Mouse (Mus musculus) olfactory bulb, adult 2 months (tissue): ENCODE measurements at regions not wholly inside any gene's neighbourhood (a gene's known extent, or its start where the extent isn't known, plus 50 kb on each side); places are given as distances from the start of the nearest gene placed in this dataset.

Source experiments
- CTCF ChIP-seq: fragments of 200-500 bp; IDR thresholded peaks from 2 replicates; pipeline ENCODE4 v1.5.1; 2012; ENCODE audit warnings: low read depth, mild to moderate bottlenecking, low read length, moderate library complexity; ENCODE audit not compliant: insufficient read depth
- POLR2A ChIP-seq: fragments of 200-500 bp; IDR thresholded peaks from 2 replicates; pipeline ENCODE4 v1.6.1; 2012; ENCODE audit warnings: mild to moderate bottlenecking, low read depth, low read length, moderate library complexity; ENCODE audit not compliant: insufficient read depth

GRCm38 (mm10) chr10:117453406-117454170, 73.8 kb upstream of the Cpsf6 start:
- TF ChIP-seq CTCF = no peak
- no peak for TF ChIP-seq POLR2A
